Mouse (Mus musculus) embryonic fibroblast, embryonic 13.5 days (primary cell): ENCODE measurements around the gene Ubap1. TPM values are rescaled to one million over a fixed set of nuclear protein-coding genes. Genes with fewer than 3 reads are reported as not detected.

ENCODE experiments used
- H3K27ac ChIP-seq: 2 replicates; pipeline ENCODE4 v1.5.1; 2012; ENCODE audit warnings: low read length, control low read depth, inconsistent platforms; ENCODE audit not compliant: insufficient read depth
- H3K4me1 ChIP-seq: 2 replicates; pipeline ENCODE4 v1.6.1; 2011; ENCODE audit warnings: low read length; ENCODE audit not compliant: control insufficient read depth, insufficient read depth
- H3K4me3 ChIP-seq: 2 replicates; pipeline ENCODE4 v1.5.1; 2011; ENCODE audit warnings: mild to moderate bottlenecking, control low read depth, low read length; ENCODE audit not compliant: insufficient read depth
- CTCF ChIP-seq: IDR thresholded peaks from 2 replicates; pipeline ENCODE4 v1.5.1; 2011; ENCODE audit warnings: mild to moderate bottlenecking, control low read depth, low read length, moderate library complexity, borderline replicate concordance; ENCODE audit not compliant: insufficient read depth
- POLR2A ChIP-seq: IDR thresholded peaks from 2 replicates; pipeline ENCODE4 v1.6.1; 2011; ENCODE audit warnings: low read depth, mild to moderate bottlenecking, control low read depth, low read length, moderate library complexity
- polyA plus RNA-seq: library from polyadenylated mRNA; stranded (reverse); fragments of >200 nt; gene quantifications from 2 replicates; pipeline ENCODE4 v1.2.4, GENCODE M21; 2011; ENCODE audit warnings: low read depth; ENCODE audit not compliant: missing spikeins, insufficient read length

Gene Ubap1
- polyA plus RNA-seq, 1 experiment = 60.1 TPM

GRCm38 (mm10) chr4:41320971-41321370, 27.8 kb upstream of the Ubap1 start:
- H3K27ac ChIP-seq = no peak overlapping the region
- no peaks in the 10 kb centered on the region for H3K4me1 ChIP-seq
- TF ChIP-seq CTCF (no peak), POLR2A (no peak)
- no peak overlapping the region for H3K4me3 ChIP-seq

GRCm38 (mm10) chr4:41326876-41327275, 21.9 kb upstream of the Ubap1 start:
- no peaks in the 10 kb centered on the region for H3K4me1 ChIP-seq
- no peak overlapping the region for H3K4me3 ChIP-seq
- no peak overlapping the region for H3K27ac ChIP-seq
- TF ChIP-seq CTCF (no peak), POLR2A (no peak)

- no peak for TF ChIP-seq CTCF
- TF ChIP-seq POLR2A = no peak
- no peak overlapping the region for H3K4me3 ChIP-seq
These were observed 19.3 kb upstream of the Ubap1 start for GRCm38 (mm10) chr4:41329481-41329880.

GRCm38 (mm10) chr4:41331085-41331484, 17.7 kb upstream of the Ubap1 start:
- Histone ChIP-seq H3K4me3 (no peak overlapping the region), H3K27ac (no peak overlapping the region), H3K4me1 (no peaks in the 10 kb centered on the region)
- TF ChIP-seq POLR2A = no peak
- TF ChIP-seq CTCF = no peak

More at GRCm38 (mm10) chr4:41329481-41329880, 19.3 kb upstream of the Ubap1 start:
- Histone ChIP-seq H3K27ac (no peak overlapping the region), H3K4me1 (no peaks in the 10 kb centered on the region)

- Histone ChIP-seq H3K4me3 (no peak overlapping the region), H3K27ac (no peak overlapping the region), H3K4me1 (no peaks in the 10 kb centered on the region)
- TF ChIP-seq CTCF (no peak), POLR2A (no peak)
These were observed 16.9 kb upstream of the Ubap1 start for GRCm38 (mm10) chr4:41331698-41332421.

- Histone ChIP-seq H3K4me3 (no peak overlapping the region), H3K4me1 (no peaks in the 10 kb centered on the region), H3K27ac (no peak overlapping the region)
- TF ChIP-seq CTCF = no peak
- no peak for TF ChIP-seq POLR2A
These were observed 12.2 kb upstream of the Ubap1 start for GRCm38 (mm10) chr4:41336546-41336945.

- Histone ChIP-seq H3K27ac (no peak overlapping the region), H3K4me3 (no peak overlapping the region), H3K4me1 (no peaks in the 10 kb centered on the region)
- TF ChIP-seq CTCF (no peak), POLR2A (no peak)
These were observed 7.8 kb upstream of the Ubap1 start for GRCm38 (mm10) chr4:41340912-41341550.

GRCm38 (mm10) chr4:41346011-41346410, 2.8 kb upstream of the Ubap1 start:
- Histone ChIP-seq H3K27ac (no peak overlapping the region), H3K4me3 (no peak overlapping the region), H3K4me1 (no peaks in the 10 kb centered on the region)
- TF ChIP-seq CTCF (no peak), POLR2A (no peak)

- H3K4me3 ChIP-seq = no peak overlapping the region
- no peak for TF ChIP-seq POLR2A
- no peak for TF ChIP-seq CTCF
These were observed 957 bp upstream of the Ubap1 start for GRCm38 (mm10) chr4:41347839-41348238.

GRCm38 (mm10) chr4:41349199-41349591, 399 bp downstream of the Ubap1 start:
- Histone ChIP-seq H3K4me3 (peak overlapping the region; percentile 100), H3K27ac (peak overlapping the region; percentile 63), H3K4me1 (no peaks in the 10 kb centered on the region)
- TF ChIP-seq POLR2A = no peak; the same call in 1 of the 2 replicates
- no peak for TF ChIP-seq CTCF

More at GRCm38 (mm10) chr4:41347839-41348238, 957 bp upstream of the Ubap1 start:
- Histone ChIP-seq H3K4me1 (no peaks in the 10 kb centered on the region), H3K27ac (peak overlapping the region; percentile 22; the same call in 1 of the 2 replicates)

GRCm38 (mm10) chr4:41352758-41353157, 4.0 kb downstream of the Ubap1 start:
- no peak for TF ChIP-seq POLR2A
- TF ChIP-seq CTCF = no peak

More at GRCm38 (mm10) chr4:41352758-41353157, 4.0 kb downstream of the Ubap1 start:
- no peaks in the 10 kb centered on the region for H3K4me1 ChIP-seq
- no peak overlapping the region for H3K27ac ChIP-seq
- no peak overlapping the region for H3K4me3 ChIP-seq
